Mouse (Mus musculus) forebrain, embryonic 10.5 days (tissue): ENCODE results near the gene Otud7b. TPM values are rescaled to one million over a fixed set of nuclear protein-coding genes. Genes with fewer than 3 reads are reported as not detected.

ENCODE experiments used
- DNase-seq: peaks from one replicate; pipeline ENCODE4 v3.0.0-alpha.2; 2017; ENCODE audit warnings: low spot score; ENCODE audit errors: extremely low spot score
- H3K27ac ChIP-seq: fragments of 300-500 bp; sonication (generic); 2 replicates; pipeline ENCODE4 v1.5.1; 2016; ENCODE audit warnings: mild to moderate bottlenecking
- H3K27me3 ChIP-seq: fragments of 300-500 bp; sonication (generic); 2 replicates; pipeline ENCODE4 v1.6.1; 2016; ENCODE audit warnings: mild to moderate bottlenecking; ENCODE audit not compliant: poor library complexity, severe bottlenecking
- H3K36me3 ChIP-seq: fragments of 300-500 bp; sonication (generic); replicated peaks from 2 replicates; pipeline ENCODE4 v1.6.1; 2016; ENCODE audit warnings: mild to moderate bottlenecking, moderate library complexity
- H3K4me1 ChIP-seq: fragments of 300-500 bp; sonication (generic); 2 replicates; pipeline ENCODE4 v1.6.1; 2016
- H3K4me3 ChIP-seq: fragments of 300-500 bp; sonication (generic); 2 replicates; pipeline ENCODE4 v1.5.1; 2016; ENCODE audit warnings: mild to moderate bottlenecking, moderate library complexity
- H3K9me3 ChIP-seq: fragments of 300-500 bp; sonication (generic); 2 replicates; pipeline ENCODE4 v1.6.1; 2016; ENCODE audit warnings: mild to moderate bottlenecking, moderate library complexity
- WGBS: fragments of 180-500 bp; shearing (Covaris S2); methylation state at CpG from one replicate; pipeline ENCODE4 v1.1.7; 2016; 5-methylcytosine and 5-hydroxymethylcytosine counted together
- polyA plus RNA-seq: library from polyadenylated mRNA; unstranded; fragments of >200 nt; fragmentation: Nextera tagmentation; extraction: Ambion mirVana; gene quantifications from 2 replicates; pipeline ENCODE4 v1.2.1, GENCODE M21; 2016

Otud7b gene
- polyA plus RNA-seq, 1 experiment from 2014 or later, result 14.1 TPM

GRCm38 (mm10) chr3:96178427-96178826 is 74.1 kb downstream of the Otud7b start:
- peaks cover 51% of the 10 kb centered on the region for H3K4me1 ChIP-seq

GRCm38 (mm10) chr3:96178902-96179301 is 74.6 kb downstream of the Otud7b start:
- WGBS, result 81% methylated on average over 2 of the region's 2 CpGs

More at GRCm38 (mm10) chr3:96178427-96178826, 74.1 kb downstream of the Otud7b start:
- no peaks in the 10 kb centered on the region for H3K9me3 ChIP-seq
- 90% methylated on average over 4 of the region's 4 CpGs for WGBS
- DNase-seq, result no peak
- H3K36me3 ChIP-seq, result peaks cover 58% of the 10 kb centered on the region
- no peak overlapping the region for H3K27ac ChIP-seq
- no peaks in the 10 kb centered on the region for H3K27me3 ChIP-seq
- no peak overlapping the region for H3K4me3 ChIP-seq

DNA sequence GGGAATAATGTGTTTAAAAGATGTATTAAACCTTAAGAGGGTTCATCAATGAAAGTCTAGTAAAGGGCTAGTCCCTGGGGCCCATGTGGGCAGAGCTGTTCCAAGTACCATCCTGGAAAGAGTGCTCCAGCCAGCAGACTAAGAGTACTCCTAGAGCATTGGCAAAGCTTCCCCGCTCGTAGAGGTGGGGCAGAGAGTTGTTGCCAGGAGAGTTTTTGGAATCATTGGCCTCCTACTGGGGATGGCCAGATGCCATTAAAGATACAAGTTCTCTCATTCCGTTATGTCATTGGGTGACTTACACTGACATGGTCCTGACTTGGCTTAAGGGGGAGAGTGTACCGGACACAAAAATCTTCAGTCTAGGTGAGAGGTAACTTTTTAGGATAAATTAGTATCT is 75.2 kb downstream of the Otud7b start:
- H3K27ac ChIP-seq, result no peak overlapping the region
- WGBS, result 72% methylated on average over 4 of the region's 4 CpGs
- H3K9me3 ChIP-seq, result no peaks in the 10 kb centered on the region
- H3K4me1 ChIP-seq, result peaks cover 45% of the 10 kb centered on the region
- H3K27me3 ChIP-seq, result no peaks in the 10 kb centered on the region
- no peak for DNase-seq
- H3K36me3 ChIP-seq, result peaks cover 47% of the 10 kb centered on the region
- no peak overlapping the region for H3K4me3 ChIP-seq

More at GRCm38 (mm10) chr3:96178902-96179301, 74.6 kb downstream of the Otud7b start:
- Histone ChIP-seq H3K4me1 (peaks cover 49% of the 10 kb centered on the region), H3K36me3 (peaks cover 54% of the 10 kb centered on the region), H3K9me3 (no peaks in the 10 kb centered on the region), H3K4me3 (no peak overlapping the region), H3K27me3 (no peaks in the 10 kb centered on the region), H3K27ac (no peak overlapping the region)
- DNase-seq, result no peak

GRCm38 (mm10) chr3:96180727-96181477 is 76.6 kb downstream of the Otud7b start, which contains the start of gene Sv2a:
Gene Sv2a, plus strand, starts transcription at chr3:96181151.
- WGBS, result 3% methylated on average over 15 of the region's 23 CpGs
- Histone ChIP-seq H3K36me3 (peaks cover 34% of the 10 kb centered on the region), H3K27me3 (no peaks in the 10 kb centered on the region), H3K4me3 (peak within 1 kb of the TSS; percentile 62), H3K9me3 (no peaks in the 10 kb centered on the region), H3K4me1 (peaks cover 39% of the 10 kb centered on the region), H3K27ac (peak within 1 kb of the TSS; percentile 78)
- no peak for DNase-seq

GRCm38 (mm10) chr3:96181510-96182381 is 77.4 kb downstream of the Otud7b start:
- no peak for DNase-seq
- 37% methylated on average over 12 of the region's 12 CpGs for WGBS
- no peaks in the 10 kb centered on the region for H3K9me3 ChIP-seq
- peak overlapping the region; percentile 12; the same call in 1 of the 2 replicates for H3K27ac ChIP-seq
- H3K4me3 ChIP-seq, result peak overlapping the region; percentile 62
- no peaks in the 10 kb centered on the region for H3K27me3 ChIP-seq
- H3K36me3 ChIP-seq, result peaks cover 25% of the 10 kb centered on the region
- H3K4me1 ChIP-seq, result peaks cover 39% of the 10 kb centered on the region

- Histone ChIP-seq H3K27ac (no peak overlapping the region), H3K4me1 (peaks cover 39% of the 10 kb centered on the region), H3K9me3 (no peaks in the 10 kb centered on the region), H3K36me3 (peaks cover 20% of the 10 kb centered on the region), H3K4me3 (peak overlapping the region; percentile 62; the same call in 1 of the 2 replicates), H3K27me3 (no peaks in the 10 kb centered on the region)
- WGBS, result 32% methylated on average over 4 of the region's 4 CpGs
- no peak for DNase-seq
Observed at GRCm38 (mm10) chr3:96182382-96182776, 78.1 kb downstream of the Otud7b start.

DNA sequence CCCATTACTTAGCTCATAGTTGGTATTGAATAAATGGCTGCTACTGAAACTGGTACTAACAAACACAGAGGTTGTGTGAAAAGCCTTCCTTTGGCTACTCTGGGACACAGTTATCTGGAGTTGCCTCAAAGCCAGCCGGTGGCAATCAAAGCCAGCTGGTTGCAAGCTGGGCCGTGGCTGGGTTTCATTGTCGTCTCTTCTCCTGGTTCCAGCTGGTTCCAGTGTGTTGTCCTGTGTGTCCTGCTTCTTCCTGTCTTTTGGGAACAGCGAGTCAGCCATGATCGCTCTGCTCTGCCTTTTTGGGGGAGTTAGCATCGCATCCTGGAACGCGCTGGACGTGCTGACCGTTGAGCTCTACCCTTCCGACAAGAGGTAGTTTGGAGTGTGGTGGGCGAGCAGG is 88.7 kb downstream of the Otud7b start:
- WGBS, result 53% methylated on average over 12 of the region's 12 CpGs
- no peak overlapping the region for H3K4me3 ChIP-seq
- peak overlapping the region; percentile 3; the same call in 1 of the 2 replicates for H3K27ac ChIP-seq
- peaks cover 9% of the 10 kb centered on the region for H3K36me3 ChIP-seq
- peaks cover 5% of the 10 kb centered on the region; the same call in 1 of the 2 replicates for H3K9me3 ChIP-seq
- H3K4me1 ChIP-seq, result peaks cover 27% of the 10 kb centered on the region
- H3K27me3 ChIP-seq, result no peaks in the 10 kb centered on the region
- DNase-seq, result no peak

DNA sequence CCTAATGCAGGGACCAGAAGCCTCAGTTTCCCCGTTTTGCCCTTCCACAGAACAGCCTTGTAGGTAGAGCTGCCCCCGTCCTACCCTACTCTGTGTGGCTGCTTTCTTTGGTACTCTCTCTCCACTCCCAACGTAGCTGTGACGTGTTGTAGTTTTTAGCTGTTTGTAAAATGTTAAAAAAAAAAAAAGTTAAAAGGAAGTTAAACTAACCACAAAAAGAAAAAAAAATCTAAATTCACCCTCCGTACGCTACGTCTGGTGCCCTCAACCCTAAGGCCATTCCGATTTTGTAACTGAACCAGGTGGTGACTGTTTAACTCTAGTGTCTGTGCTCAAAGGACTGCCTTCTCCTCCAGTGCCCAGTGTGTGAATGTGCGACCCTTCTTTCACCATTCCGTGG is 90.6 kb downstream of the Otud7b start:
- H3K27me3 ChIP-seq, result peaks cover 9% of the 10 kb centered on the region
- WGBS, result 90% methylated on average over 10 of the region's 10 CpGs
- peaks cover 9% of the 10 kb centered on the region for H3K36me3 ChIP-seq
- peaks cover 5% of the 10 kb centered on the region; the same call in 1 of the 2 replicates for H3K9me3 ChIP-seq
- no peak overlapping the region for H3K27ac ChIP-seq
- peaks cover 30% of the 10 kb centered on the region for H3K4me1 ChIP-seq
- no peak for DNase-seq
- no peak overlapping the region for H3K4me3 ChIP-seq

DNA sequence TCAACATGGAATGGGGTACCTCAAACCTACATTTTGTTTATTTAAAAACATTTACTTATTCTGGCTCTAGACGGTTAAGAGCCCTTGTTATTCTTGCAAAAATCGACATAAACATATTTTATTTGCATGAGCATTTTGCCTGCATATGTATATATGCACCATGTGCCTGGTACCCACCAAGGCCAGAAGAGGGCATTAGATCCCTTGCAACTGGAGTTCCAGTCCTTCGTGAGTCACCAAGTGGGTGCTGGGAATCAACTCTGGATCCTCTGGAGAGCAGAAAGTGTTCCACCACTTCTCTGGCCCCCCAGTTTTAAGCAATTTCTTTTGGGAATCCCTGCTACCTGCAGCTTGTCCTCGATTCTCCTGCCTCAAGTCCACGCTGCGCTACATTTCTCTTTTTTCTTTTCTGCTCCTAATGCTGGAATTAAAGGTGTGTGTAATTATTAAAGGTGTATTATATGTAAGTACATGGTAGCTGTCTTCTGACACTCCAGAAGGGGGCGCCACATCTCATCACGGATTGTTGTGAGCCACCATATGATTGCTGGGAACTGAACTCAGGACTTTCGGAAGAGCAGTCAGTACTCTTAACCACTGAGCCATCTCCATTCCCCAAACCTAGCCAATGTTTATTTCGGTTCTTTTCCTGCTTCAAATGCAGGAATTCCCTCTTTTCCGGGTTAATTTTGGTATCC is 91.4 kb downstream of the Otud7b start:
- H3K9me3 ChIP-seq, result peaks cover 5% of the 10 kb centered on the region; the same call in 1 of the 2 replicates
- H3K27me3 ChIP-seq, result peaks cover 9% of the 10 kb centered on the region
- peaks cover 30% of the 10 kb centered on the region for H3K4me1 ChIP-seq
- no peak for DNase-seq
- WGBS, result 92% methylated on average over 11 of the region's 11 CpGs
- H3K36me3 ChIP-seq, result peaks cover 9% of the 10 kb centered on the region
- H3K27ac ChIP-seq, result no peak overlapping the region
- peak overlapping the region; percentile 79 for H3K4me3 ChIP-seq

DNA sequence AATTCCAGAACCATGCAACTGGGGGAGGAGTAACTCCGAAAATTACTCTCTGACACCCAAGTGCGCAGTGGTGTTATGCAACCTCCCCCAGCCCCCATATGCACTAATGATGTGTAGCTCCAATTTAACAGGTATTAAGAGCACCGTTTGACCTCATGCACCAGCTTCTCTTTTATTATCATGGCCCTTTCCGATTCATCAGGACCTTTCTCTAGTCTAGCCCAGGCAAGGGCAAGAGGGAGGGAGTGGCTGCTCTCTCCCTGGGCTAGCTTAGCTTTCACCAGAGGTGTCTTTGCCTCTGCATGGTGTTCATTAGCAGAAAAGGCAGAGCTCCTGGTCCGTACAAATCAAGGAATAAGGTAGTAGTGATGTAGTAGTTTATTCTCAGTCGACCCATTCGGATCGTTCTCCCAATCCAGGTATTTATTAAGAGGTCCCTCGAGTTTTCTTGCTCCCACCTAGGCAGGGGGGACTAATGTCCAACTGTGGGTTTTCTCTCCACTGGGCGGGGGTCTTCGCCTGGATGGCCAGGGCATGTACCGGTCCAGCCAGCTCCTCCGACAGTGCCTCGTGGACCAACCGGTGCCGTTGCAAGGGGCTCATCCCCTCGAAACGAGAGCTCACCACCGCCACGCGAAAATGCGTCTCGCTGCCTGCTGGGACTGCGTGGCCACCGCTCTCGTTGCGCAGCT is 92.3 kb downstream of the Otud7b start:
- Histone ChIP-seq H3K27ac (peak overlapping the region; percentile 98), H3K36me3 (peaks cover 9% of the 10 kb centered on the region), H3K9me3 (peaks cover 5% of the 10 kb centered on the region; the same call in 1 of the 2 replicates), H3K4me3 (peak overlapping the region; percentile 79), H3K27me3 (peaks cover 9% of the 10 kb centered on the region), H3K4me1 (peaks cover 30% of the 10 kb centered on the region)
- 21% methylated on average over 27 of the region's 27 CpGs for WGBS
- DNase-seq, result no peak

- whole genome bisulfite sequencing, result under 1% methylated on average over 50 of the region's 50 CpGs
- peaks cover 9% of the 10 kb centered on the region for H3K27me3 ChIP-seq
- DNase-seq, result peak; percentile 89
Observed at GRCm38 (mm10) chr3:96197129-96197749, 92.9 kb downstream of the Otud7b start.

More at GRCm38 (mm10) chr3:96197129-96197749, 92.9 kb downstream of the Otud7b start:
- H3K36me3 ChIP-seq, result peaks cover 9% of the 10 kb centered on the region
- H3K4me1 ChIP-seq, result peaks cover 30% of the 10 kb centered on the region
- peak overlapping the region; percentile 98 for H3K27ac ChIP-seq
- H3K4me3 ChIP-seq, result peak overlapping the region; percentile 79
- H3K9me3 ChIP-seq, result peaks cover 5% of the 10 kb centered on the region; the same call in 1 of the 2 replicates
